In the genomic region with DNA sequence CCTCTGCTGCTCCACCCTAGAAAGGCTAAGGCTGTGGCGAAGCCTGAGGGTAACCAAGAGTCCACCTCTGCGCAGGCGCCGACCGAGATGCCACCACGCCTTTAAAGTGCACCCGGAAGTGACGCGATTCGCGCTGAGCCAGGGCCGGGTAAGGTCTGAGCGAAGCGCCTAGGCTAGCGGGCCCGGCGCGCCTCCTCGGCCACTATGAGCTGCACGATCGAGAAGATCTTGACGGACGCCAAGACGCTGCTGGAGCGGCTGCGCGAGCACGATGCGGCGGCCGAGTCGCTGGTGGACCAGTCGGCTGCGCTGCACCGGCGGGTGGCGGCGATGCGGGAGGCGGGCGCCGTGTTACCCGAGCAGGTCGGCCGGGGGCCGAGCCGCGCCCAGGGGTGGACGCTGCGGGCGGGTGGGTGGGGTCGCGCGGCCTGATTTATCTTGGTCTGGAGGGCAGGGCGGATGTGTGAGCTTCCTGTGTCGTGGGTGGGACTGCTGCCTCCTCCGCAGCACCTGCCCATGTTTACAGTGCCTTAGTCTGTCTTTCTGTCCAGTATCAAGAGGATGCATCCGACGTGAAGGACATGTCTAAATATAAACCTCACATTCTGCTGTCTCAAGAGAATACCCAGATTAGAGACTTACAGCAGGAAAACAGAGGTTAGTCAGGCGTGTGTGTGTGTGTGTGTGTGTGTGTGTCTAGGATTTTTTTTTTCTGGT, we compare ENCODE assay signal across 8 mouse cellular contexts. TPM values are rescaled to one million over a fixed set of nuclear protein-coding genes. Genes with fewer than 3 reads are reported as not detected.
DNase-seq lines count a peak whose midpoint lies in the region; ATAC-seq lines count a peak whose summit lies in the region.

A gene (plus strand): TSS at position 104 of the 717 bp plus-strand sequence.

- peak; percentile 98 for ATAC-seq in inflammation-experienced regulatory T-cells, adult 6 months
- peak; percentile 95 for ATAC-seq in megakaryocyte-erythroid progenitor cell, adult 5-6 weeks (replicated peaks; ENCODE audit: low FRiP score, low TSS enrichment, poor library complexity, severe bottlenecking)

- peak; percentile 96 for DNase-seq in adipocyte (ENCODE audit: low spot score)
- DNase-seq in embryo, embryonic 10 days (ENCODE audit: low spot score), result peak; percentile 97
- DNase-seq in gastrocnemius, postnatal 14 days, result peak; percentile 95
- peak; percentile 86 to 96 for DNase-seq in left cerebral cortex, postnatal 10 days (ENCODE audit: extremely low spot score in 1 of 2, low spot score in 2 of 2)
- DNase-seq in right cerebral cortex, postnatal 25 days, result peak; percentile 95
- DNase-seq in urinary bladder, postnatal 4 days (ENCODE audit: low spot score in 2 of 2), result peak; percentile 88 to 95

- intact Hi-C loops in gastrocnemius, postnatal 14 days (cut with DNase I; ENCODE audit: low total_unique reads), result no loop called here
- intact Hi-C loops in left cerebral cortex, postnatal 10 days (cut with DNase I), result loop anchor here (10.0 kb wide), 1 partner anchor 261 kb away; a partner anchor contains a TSS

RNA-seq across cellular contexts. Expression of the gene that starts here (rescaled TPM):
- total RNA-seq in gastrocnemius, postnatal 14 days (2021), result 10 to 100 TPM; 62.7 to 67.9 TPM
- 100 to 1,000 TPM in 1 of 3 experiments, 10 to 100 TPM in 2; 49.0 to 127 (median 51.8) TPM for polyA plus RNA-seq in inflammation-experienced regulatory T-cells, adult 6 months (2017; shearing (Covaris generic))
- 10 to 100 TPM; 83.3 to 85.2 TPM for total RNA-seq in left cerebral cortex, postnatal 10 days (2021)
- 15.9 and 25.6 TPM in 2 replicates for total RNA-seq in megakaryocyte-erythroid progenitor cell, adult 5-6 weeks (2014; fragmentation: Nextera tagmentation)
- total RNA-seq in megakaryocyte-erythroid progenitor cell, adult 5-6 weeks (2017), result 15.1 and 23.5 TPM in 2 replicates

Comparison
In these comparisons a context has a peak if more than half of its experiments do, and no peak if none do; other contexts are left out.
1. Peak in every context shown above with its lines: DNase-seq and ATAC-seq.